Mouse (Mus musculus) 3134 (cell line): ENCODE data around the gene Ccl9.
A peak's percentile ranks its signal among the peaks of the same experiment; 100 is the strongest.

Source experiments
- DNase-seq: peaks from one replicate; pipeline ENCODE4 v3.0.0-alpha.2; 2011; ENCODE audit warnings: low spot score; ENCODE audit not compliant: insufficient read length; ENCODE audit errors: extremely low read depth

Ccl9 gene

DNA sequence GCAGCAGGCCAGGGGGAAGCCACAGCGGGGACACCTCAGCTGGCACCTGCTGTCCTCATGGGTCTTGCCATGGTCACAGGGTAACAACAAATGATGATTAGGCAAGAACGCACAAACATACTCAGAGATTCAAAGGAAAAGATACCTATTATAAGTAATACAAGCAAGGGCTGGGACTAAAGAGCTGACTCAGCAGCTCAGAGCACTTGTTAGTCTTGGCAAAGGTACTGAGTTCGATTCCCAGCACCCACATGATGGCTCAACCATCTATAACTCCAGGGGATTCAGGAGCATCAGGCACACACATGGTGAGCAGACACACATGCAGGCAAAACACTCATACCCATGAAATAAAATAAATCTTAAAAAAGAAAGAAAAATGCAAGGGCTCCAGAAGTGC, 37.0 kb downstream of the Ccl9 start:
- DNase-seq: no peak

DNA sequence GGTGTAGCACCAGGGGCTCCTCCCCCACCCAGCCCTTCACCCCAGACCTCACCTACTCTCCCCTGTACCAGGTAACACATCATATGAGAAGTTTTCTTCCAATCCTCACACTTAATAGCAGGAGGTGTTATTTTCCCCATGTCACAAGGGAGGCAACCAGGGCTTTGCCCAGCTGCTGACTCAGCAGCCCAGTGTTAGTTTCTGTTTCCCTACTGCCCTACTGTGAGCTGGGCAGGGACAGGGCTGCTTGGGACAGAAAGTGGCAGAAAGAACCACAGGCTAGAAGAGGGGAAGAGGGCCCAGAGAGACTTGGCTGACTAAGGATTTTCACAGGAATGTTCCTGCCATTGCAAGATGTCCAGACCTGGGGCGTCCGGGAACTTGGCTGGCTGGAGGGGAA, 37.5 kb downstream of the Ccl9 start:
- no peak for DNase-seq

DNA sequence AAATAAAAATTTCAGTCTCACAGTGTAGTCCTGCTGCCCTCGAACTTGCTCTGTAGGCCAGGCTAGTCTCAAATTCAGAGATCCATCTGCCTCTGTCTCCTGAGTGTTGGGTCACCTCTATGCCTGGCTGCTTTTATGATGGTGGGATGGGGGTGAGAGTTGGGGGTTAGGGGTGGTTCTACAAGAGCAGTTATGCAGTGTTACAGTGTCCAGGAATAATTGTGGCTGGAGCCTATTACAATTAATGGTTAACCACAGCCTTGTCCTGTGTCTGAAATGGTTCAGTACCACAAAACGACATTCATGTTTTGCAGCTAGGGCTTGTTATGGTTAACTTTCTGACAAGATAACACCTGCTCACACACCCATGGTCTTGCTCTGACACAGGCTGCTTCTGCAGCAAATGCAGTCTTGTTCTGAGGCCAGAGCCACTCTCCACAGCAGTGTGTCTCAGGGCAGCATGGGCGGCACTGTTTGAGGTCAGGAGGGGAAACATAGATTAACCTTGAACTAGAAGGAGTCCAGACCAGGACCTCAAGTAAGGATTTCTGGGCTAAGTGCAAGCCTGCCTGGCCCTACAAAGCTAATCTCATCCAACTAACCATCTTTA, 39.6 kb downstream of the Ccl9 start:
- no peak for DNase-seq

DNA sequence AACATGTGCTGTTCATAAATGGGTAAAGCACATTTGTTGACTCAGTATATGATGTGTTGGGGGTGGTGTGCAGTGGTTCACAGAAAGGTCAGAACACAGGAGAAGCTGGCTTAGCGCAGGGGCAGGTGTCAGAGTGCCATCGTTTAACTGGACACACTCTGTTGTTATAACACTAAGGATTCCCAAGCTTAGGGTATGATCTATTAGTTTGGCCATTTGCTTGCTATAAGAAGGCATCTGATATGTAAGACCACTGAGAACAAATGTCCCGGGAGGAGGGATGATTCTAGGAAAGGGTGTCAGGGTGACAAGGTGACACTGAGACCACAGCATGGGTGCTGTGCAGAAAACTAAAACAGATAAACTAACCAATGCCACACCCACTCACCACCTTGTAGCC, 41.6 kb downstream of the Ccl9 start:
- DNase-seq: no peak

DNA sequence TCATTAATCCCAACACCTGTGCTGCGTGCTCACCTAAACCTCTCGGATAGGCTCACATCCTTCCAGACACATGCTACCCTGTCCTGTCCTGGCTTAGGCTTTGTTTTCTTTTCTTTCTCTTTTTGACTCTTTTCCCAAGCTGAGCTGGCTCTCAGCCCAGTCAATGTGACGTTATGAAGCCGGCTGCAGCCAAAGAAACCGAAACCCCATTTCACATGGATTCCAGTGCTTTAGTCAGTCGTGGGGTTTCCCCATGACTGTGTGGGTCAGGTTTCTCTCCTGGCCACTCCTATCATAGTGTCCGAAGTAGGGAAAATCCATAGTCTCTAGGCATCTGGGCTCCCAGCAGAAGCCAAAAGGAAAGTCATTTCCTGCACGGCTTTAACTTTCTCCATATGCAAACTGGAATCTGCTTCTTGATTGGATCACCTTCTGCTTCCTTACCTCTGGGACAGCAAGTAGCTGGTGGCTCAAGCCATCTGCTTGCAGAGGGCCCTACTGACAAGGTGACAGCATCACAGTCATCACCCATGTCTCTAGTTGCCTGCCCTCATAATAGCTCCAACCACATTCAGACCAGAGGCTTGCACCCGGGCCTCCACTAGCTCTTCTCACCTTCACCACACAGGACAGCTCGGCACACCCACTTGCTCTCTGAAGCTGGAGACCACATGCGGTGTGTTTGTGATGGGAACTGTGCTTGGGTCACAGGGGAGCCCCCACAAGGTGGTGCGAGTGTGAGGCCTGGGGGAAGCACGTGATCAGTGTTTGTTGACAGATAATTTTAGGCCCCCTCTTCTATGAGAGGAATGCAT, 43.6 kb downstream of the Ccl9 start:
- DNase-seq: peak; percentile 71

DNA sequence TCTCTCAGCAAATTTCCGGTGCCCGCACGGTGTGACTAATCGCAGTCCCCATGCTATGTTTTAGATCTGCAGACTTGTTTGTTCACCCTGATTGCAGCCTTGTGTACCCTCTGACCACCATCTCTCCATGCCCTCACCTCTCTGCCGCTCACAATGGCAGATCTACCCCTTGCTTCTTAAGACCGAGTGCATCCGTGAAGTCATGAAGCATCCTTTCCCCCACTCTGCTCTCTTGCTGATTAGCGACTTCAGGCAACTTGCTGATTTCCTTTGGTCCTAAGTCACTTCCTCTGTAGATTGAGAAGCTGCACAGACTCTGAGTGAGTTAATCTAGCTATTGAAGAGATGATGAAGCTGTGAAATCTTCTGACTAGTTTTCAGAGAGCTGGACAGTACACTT, 44.3 kb downstream of the Ccl9 start:
- DNase-seq: no peak

DNA sequence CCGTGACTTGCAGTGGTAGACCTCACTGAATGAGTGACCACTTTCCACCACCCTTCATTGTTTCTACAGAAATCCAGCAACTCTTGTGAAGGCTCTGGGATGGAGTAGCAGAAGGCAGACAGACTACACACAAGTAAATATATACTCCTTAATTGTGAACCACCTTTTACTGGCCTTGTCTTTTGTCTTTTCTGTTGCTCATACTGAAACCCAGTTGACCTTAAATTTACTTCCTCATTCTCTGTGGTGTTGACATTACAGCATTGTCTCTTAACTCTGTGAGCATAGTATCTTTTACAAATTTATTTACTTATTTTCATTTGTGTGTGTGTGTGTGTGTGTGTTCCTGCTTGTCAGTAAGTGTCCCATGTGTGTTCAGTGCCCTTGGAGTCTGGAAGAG, 45.2 kb downstream of the Ccl9 start:
- no peak for DNase-seq

DNA sequence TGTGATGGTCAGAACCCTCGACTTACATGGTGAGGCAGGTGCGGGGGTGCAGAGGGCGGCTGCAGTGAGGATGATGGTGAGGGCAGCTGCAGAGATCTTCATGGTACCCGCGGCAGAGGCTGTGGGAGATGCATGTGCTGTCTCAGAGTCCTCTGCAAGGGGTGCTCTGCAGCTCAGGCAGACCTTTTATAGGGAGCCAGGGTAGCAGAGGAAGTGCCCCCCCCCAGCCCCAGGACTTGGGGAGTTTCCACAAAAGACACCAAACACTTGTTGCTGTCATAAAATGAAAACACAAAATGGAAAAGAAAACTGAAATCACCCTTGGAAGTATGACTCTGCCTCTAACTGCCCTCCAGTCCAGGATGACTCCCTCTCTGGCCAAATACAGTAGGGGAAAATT, 48.1 kb downstream of the Ccl9 start, which contains the start of gene Ccl5:
TSS of gene Ccl5 (minus strand) at position 159 of the 400 bp plus-strand sequence.
- no peak for DNase-seq

DNA sequence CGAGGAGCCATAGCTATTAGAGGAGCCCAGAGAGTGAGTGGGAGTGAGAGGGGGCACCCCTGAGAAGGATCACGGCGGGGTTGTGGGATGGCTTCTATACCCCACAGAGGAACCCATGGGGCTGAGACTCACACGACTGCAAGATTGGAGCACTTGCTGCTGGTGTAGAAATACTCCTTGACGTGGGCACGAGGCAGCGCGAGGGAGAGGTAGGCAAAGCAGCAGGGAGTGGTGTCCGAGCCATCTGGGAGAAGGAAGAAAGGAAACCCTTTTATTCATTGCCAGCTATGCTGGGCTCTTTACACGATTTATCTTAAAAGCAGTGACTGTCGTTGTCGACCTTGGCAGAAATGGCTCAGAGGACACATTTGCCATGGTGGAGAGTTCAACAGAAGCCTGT, 49.4 kb downstream of the Ccl9 start:
- DNase-seq: no peak
